Mouse (Mus musculus) mature B cell (primary cell): ENCODE results near the gene Slc39a7.
"Not testable (repeated sequence)": the region's sequence is repeated elsewhere in the genome, so short reads cannot be mapped to it uniquely, and the experiment has no call there.

Source experiments
- in situ Hi-C: fragments of 300-500 bp; cut with MboI; formaldehyde crosslinking; loops from 2 replicates; pipeline ENCODE4 v1.14.3; 2019

Gene Slc39a7

DNA sequence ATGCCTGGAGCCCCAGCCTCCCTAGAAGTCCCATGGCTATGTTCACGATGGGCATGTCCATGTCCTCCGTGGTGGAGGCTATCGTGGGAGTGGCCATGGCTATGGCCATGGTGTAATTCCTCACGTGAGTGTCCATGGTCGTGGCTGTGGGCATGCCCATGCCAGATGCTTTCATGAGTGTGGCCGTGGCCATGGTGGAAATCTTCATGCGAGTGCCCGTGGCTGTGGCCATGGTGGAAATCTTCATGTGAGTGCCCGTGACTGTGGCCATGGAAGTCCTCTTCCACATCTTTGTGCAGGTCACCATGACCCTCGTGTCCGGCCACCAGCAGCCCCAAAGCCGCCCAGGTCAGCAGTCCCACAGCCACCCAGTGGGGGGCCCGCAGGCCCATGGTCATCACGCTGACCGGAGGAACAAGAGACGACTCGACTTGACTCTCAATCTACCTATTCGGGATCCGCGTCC lies 588 bp downstream of the Slc39a7 start:
- in situ Hi-C loops = no loop called here

DNA sequence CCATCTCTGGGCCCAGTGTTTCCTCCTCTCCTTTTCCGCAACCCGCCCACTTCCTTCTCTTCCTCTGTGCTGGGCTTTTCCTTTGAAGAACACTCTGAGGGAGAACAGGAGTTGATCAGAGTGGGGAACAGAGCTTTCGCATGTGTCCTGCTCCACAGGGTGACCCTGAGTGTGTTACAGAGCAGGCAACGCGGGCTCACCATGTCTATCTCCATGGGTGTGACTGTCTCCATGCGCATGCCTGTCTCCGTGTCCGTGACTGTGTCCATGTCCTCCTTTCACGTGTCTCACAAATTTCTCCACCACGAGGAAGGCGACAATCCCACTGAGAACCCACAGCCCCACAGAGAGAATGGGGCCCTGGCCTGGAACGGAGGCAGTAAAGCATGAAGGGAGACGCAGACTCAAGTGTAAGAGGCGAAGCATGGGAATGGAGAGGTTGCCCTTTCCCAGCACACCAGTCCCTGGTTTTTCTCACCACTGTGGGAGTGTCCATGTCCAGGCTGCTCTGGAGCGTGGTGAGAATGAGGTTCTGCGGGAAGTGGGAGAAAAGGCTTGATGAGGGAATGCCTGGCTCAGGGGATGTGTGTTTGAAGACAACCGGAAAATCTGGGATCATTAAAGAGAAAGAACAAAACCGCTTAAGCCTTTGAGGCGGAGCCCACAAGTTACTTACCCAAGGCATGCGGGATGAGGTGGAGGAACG lies 1.4 kb downstream of the Slc39a7 start:
- in situ Hi-C loops = no loop called here

DNA sequence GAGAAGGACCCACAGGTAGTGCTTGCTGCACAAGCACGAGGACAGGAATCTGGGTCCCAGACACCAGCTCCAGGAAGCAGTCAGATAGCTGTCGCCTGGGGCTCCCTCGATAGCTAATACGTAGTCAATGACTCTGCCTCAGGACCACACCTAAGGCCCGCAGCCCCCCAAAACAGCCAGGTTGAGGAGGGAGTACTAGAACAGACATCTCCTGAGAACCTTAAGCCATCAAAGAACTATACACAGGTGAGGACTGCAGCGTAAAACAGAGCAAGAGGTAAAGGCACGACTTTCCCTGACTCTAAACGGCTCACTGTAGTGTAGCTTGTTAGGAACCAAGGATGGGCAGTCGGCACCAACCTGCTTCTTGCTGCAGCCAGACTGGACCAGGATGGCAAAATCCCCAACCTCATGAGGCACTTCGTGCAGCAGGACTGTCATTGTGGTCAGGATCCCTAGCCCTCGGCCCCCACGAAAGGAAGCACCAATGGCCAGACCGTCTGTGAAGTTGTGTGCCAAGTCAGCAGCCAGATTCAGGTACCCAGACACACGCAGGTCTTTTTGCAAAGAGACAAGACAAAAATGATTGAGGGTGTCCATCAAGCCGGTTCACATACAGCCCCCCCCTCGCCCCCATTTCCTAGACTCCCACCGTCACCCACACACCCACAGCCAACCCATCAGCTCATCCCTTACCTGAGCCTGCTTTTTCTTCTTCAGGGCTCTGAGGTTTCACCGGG lies 2.2 kb downstream of the Slc39a7 start:
- in situ Hi-C loops = no loop called here

DNA sequence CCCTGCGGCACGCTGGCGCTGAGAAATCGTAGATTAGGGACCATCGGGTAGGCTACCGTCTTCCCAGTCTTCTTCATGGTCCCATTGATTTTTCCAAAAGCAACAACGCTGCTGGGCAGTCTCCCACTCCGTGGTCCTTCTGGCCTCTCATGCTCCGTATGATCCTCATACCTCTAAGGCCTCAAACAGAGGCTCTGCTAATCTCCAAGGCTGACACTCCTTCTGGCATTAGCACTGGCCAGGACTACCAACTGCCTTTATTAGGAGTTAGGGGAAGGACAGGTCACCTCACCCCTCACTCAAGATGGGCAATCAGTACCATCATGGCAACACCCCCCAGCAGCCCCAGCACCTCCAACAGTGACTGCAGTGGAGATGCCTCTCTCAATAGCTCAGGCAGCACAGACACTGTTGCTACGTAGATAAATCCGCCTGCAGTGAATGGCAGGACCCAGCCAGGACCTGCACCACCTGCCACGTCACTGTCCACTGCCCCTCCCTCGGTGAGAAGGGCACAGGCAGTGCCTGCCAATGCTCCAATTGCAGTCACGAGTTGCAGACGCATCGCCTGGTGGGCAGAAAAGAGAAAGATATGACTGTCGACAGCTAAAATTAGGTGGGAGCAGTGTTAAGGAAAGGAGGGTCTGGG lies 2.9 kb downstream of the Slc39a7 start:
- in situ Hi-C loops = no loop called here

DNA sequence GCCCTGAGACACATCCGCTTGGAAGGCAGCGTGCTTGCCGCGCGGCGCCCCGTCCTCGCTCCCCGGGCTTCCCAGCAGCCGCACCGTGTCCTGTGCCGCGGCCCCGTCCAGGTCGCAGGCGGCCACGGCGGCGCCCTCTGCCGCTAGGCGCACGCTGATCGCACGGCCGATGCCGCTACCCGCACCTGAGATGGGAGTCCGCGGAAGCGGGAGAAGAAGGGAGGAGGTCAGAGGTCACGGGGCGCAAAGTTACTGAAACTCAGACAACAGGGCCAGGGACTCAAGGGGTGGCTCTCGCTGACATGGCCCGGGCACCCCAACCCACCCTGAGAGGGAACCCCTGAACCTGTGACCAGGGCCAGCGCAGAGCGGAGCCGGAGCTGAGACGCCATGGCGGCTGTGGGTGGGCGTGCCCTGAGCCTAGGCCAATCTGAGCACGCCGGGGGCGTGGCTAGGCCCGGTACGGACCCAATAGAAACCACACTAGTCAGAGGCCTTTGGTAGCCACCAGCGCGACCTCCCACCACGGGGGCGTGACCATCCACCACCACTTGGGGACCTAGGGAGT lies 3.7 kb downstream of the Slc39a7 start, which contains the start of gene H2-Ke6:
Gene H2-Ke6 (minus strand): TSS at position 405 of the 568 bp plus-strand sequence.
- in situ Hi-C loops = no loop called here

DNA sequence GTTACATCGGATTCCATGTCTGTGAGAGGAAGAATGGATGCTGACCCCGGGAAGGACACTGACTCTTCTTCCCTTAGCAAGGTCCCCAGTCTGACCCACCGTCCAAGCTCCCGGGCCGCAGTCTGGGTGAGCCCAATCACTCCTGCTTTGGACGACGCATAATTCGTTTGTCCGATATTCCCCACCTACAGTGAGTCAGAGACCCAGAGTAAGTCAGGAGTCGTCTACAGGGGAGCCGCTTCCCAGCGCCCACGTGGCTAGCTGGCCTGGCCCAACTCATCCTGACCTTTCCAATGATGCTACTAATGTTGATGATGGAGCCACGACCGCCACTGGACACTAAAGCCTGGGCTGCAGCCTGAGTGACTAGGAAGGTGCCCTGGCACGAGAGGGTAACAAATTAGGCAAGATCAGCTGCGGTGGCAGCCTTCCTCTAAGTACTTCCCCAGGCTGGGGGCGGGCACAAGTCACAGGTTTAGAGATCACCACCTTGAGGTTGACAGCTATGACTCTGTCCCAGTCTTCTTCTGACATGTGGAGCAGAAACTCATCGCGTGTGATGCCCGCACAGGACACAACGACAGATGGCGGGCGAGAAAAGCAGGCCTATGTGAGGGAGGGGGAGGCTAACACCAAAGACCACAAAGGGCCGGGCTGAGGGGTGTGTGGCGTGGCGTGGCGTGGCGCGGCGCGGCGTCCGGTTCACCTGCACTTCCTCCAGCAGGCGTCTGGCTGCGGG lies 4.4 kb downstream of the Slc39a7 start:
- in situ Hi-C loops = no loop called here

DNA sequence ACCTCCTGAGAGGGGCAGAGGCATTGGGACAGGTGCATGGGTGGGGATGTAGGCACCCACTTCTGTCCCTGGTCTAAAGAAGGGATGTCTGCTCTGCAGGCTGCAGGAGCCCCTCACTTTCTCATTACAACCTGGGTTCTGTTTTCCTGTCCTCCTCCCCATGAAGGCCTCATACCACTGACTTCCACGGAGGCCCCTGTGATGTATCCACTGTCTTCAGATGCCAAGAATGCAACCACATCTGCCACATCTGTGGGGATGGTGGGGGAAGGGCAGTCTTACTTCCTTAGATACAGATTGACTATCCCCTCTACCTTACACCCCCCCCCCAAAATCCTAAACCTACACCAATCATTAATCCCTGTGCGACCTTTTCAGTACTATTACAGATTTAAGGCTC lies 5.3 kb downstream of the Slc39a7 start:
- in situ Hi-C loops = no loop called here

DNA sequence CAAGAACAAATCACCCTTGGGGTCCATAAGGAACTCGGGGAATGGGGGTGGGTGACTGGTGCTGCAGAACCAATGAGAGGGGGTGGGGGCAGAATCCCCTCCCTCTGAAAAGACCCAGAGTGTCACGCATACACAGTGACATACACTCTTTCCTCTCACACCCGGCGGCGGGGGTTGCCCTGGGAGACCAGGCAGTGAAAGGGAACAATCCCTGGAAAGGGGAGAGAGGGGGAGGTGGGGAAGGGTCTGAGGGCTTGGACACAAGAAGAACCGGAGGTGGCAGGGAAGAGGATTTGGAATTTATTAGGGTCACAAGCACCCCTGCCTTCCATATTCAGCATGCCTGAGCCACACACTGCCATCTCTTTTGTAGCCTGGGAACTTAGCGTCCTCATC lies 5.7 kb downstream of the Slc39a7 start:
- in situ Hi-C loops = no loop called here

DNA sequence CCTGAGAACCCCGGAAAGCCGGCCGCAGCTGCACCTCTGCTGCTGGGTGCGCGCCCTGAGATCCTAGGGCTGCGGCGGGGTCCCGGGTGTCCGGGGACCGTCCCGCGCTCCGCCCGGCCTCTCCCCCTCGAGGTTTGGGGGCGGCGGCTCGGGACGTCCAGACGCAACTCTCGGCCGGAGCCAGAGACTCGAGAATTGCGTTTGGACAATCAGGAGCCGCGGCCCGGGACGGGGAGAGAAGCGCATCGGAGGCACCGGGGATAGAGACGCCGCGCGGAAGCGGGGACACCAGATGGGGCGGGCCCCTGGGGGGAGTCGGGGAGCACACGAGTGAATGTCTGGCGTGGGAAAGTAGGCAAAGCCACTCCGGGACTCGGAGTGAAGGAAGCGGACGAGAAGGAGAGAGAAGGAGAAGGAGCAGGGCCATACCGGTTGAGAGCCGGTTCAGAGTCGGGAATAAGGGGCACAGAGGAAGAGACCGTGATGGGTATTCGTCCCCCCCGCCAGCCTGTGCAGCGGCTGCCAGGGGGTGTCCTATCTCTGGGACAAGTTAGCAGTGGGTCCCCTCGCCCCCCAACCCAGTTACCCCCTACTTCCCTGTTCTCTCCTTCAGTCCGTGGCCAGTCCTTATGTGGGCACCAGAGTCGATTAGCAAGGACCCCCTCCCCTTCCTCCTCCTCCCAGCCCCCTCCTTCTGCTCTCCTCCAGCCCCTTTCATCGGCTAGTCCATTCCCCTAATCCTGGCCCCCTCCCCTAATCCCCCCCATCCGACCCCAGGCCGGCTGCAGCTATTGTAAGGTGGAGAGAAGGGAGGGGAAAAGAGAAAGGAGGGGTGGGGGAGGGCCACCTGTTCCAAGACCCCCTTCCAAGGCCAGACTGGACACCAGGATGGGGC lies 6.4 kb downstream of the Slc39a7 start:
- in situ Hi-C loops = no loop called here

DNA sequence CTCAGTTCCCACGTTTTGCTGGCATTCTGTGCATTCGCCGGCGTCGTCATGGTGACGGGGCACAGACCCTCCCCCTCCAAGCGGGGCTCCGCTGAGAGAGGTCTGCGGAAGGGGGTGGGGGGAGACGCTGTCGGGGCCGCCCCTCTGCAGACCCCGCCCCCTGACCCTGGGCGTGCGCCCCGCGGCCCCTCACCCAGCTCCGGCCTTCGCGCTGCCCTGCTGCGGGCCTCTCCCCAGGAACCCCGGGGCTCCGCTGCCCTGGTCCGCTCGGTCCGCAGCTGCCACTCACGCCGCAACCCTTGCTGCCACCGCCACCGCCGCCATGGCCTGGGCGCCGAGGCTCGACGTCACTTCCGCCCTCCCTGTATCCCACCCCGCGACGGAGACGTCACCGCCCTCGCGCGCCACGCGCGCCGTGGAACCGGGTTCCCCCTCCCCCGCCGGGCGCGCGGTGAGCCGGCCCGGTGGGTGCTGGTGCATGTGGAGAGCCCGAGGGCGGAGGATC lies 7.1 kb downstream of the Slc39a7 start, which contains the start of gene Ring1:
Gene Ring1 (minus strand): TSS at position 364 of the 505 bp plus-strand sequence.
- in situ Hi-C loops = no loop called here

DNA sequence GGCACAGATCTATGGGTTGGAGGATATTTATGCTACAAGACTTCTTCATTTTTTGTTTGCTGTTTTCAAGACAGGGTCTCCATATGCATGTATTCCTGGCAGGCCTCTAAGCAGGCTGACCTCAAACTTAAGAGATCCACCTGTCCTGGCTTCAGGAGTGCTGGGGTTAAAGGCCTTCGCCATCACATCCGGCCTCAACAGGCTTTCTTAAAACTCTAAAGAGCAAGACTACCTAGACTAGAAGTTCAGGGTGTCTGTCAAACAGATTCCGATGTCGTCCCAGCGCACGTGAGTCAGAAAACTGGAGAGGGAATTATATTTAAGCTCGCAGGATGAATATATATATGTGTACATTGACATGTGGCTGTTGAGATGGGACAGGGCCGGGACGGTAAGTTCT lies 7.8 kb downstream of the Slc39a7 start:
- in situ Hi-C loops = no loop called here

DNA sequence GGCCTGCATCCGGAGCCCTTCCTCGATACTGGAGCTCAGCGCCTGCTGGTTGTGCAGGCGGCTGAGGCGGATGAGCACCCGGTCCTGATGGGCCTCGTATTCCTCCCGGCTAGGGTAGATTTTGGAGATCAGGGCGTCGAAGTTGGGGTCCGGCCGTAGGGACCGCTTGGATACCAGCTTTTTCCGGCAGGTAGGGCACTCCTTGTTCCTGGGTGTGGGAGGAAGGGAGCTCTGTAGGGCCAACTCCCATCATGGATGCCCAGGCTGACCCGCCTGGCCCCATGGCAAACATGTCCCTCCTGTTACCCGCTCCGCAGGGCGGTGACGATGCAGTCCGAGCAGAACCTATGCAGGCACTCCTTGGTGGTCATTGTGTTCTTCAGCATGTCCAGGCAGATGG lies 8.5 kb downstream of the Slc39a7 start:
- in situ Hi-C loops = no loop called here

DNA sequence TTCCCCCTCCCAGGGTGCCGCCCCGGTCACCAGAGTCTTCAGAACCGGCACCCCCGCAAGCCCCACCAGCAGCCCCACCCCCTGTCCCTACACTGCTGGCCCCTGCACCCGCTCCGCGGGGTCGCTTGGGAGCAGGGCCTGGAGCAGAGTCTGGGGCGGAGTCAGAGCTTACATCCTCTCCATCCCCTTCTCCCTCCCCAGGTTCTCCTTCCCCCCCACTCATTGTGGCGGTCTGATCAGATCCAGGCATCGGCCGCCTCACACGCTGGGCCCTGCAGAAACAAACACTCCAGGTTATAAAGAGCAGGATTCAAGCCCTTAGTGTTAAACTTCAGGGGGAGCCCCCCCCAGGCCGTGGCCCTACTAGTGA lies 9.1 kb downstream of the Slc39a7 start:
- in situ Hi-C loops = no loop called here

DNA sequence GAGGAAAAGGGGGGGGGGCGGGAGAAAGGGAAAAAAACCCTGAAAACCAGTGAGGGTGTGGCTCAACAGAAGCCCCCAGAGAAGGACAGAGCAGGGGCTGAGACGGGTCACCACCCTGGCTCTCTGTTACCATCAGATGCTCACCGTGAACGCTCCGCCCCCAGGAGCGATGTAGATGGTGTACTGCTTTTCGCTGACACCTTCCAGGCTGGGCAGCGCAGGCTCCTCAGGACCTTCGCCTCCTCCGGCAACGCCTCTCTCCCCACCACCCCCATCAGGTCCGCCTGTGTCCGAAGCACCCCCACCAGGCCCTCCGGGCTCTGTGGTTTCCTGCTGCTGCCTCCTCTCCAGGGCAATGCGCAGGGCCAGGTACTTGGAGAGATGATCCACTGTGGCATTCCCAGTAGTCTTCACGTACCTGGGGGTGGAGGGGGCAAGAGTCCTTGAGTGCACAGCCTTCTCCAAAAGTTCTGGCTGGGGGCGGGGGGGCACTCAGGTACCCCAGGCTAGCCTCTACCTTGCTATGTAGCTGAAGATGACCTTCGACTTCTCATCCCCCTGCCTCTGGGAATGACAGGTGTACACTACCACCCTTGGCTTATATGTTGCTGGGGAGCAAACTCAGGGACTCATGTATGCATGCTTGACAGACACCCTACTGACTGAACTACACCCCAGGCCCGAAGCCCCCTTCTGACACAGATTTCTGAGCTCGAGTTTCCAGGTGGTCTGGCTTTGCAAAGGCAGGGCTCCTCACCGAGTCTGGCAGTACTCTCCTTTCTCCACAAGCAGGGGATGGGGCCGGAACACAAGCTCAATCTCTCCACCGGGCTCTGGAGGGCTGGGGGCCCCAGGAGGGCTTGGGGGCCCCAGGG lies 9.7 kb downstream of the Slc39a7 start:
- in situ Hi-C loops = no loop called here

DNA sequence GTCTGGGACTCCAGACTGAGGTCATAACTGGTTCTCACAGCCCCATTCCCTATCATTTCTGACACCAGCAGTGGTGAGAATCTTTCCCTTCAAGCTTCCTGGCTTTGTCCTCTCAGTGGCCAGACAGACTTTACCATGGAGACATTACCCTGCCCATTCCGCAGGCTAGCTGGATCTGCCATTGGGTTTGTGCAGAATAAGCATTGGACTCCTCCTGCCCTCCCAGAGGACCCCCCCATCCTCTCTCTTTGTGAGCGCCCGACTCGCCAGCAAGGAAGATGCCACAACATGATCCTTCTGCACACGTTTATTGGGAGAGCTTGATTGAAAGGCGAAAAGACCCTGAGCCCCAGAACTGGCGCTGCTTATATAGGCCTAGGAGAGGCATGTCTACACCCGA lies 18.0 kb downstream of the Slc39a7 start:
- in situ Hi-C loops = no loop called here

DNA sequence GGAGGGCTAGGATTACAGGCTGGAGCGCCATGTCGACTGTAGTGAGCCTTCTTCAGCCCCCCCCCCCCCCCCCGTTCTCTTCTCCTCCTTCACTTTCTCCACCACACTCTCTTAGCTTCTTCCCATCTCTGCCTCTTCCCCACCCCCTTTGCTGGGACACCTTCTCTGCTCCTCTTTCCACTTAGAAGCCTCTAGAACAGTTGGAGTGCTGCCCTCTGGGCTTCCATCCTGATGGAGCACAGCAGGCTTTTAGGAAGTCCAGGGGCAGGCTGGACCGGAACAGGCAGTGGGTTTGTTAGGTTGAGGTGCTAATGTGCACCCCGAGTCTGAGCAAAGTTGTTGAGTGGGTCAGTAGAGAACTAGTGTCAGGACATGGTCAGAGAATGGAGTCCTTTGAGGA lies 21.3 kb downstream of the Slc39a7 start:
- in situ Hi-C loops = no loop called here

DNA sequence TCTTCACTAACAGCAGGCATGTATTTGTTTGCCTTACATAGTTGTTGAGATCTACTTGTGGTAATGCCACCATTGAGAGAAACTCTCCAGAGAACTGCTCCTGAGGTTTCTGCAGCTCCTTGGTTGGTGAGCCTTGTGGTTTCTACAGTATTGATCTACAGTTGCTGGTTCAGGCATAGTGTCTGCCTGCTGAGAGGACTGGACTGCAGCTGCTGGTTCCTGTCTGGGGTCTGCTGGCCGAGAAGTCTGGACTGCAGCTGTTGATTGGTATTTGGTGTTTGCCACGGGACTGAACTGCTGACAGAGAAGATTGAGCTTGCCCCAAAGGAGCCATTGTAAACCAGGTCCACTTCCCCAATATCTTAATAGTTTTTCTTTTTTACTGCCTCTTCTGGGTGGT lies 24.9 kb downstream of the Slc39a7 start:
- in situ Hi-C loops = no loop called here

DNA sequence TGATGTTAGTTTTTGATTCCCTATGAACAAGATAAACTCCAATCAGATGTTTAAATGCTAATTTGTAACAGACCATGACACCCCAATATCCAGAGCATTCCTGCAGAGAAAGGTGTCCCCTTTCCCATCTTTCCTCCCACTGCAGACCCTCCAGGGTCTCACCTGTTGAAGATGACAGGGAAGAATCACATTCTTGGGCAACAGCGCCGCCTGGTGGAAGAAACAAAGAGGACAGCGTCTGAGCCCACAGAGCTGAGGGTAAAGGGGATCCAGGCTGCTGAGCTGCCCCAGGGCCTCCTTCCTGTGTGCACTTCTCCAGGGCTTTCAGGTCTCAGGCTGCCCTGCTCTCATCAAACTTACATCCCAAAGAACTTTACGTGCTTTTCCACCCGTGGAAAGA lies 28.1 kb downstream of the Slc39a7 start:
- in situ Hi-C loops = no loop called here

DNA sequence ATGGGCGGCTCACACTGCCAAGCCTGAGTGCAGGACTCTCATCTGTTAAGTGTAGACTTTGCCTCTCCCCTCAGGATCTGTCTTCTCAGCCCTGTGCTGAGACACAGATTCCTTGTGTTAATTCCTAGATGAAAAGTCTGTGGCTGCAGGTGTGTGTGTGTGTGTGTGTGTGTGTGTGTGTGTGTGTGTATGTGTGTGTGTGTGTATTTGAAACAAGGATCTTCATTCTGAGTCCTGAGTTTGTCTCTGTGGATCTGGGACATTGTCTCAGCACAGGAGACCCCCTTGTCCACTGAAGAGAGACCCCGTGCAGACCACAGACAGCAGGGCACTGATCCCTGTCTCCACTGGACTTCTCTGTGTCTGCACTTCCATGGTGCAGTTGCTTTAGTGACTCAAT lies 30.7 kb downstream of the Slc39a7 start:
- in situ Hi-C loops = not testable (repeated sequence)

DNA sequence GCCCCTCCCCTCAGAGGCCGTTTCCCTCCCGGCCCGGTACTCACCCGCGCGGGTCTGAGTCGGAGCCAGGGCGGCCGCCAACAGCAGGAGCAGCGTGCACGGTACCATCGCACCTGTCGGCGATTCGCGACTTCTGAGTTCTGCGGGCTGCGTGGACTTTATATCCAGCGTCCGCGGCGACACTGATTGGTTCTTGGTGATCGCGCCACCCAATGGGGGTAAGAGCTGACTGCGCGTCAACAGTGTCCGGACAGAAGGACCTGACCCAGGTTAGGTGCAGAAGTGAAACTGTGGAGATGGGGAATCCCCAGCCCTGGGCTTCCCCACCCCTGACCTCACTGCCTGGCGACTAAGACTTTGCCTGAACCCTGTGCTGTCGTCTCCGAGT lies 31.3 kb downstream of the Slc39a7 start, which contains the start of gene H2-K1:
Gene H2-K1 (minus strand): TSS at position 198 of the 388 bp plus-strand sequence.
- in situ Hi-C loops = no loop called here
